Mouse (Mus musculus) intestine, embryonic 16.5 days (tissue): ENCODE results near the gene Rara. TPM values are rescaled to one million over a fixed set of nuclear protein-coding genes. Genes with fewer than 3 reads are reported as not detected.

Source experiments
- ATAC-seq: fragments of 200-750 bp; cut with Nextera tagmentation; 2 replicates; pipeline ENCODE4 v1.8.0; 2017; ENCODE audit warnings: moderate TSS enrichment, moderate library complexity
- H3K27ac ChIP-seq: fragments of 300-500 bp; sonication (generic); 2 replicates; pipeline ENCODE4 v1.5.1; 2014; ENCODE audit warnings: mild to moderate bottlenecking, low read length
- H3K27me3 ChIP-seq: fragments of 300-500 bp; sonication (generic); replicated peaks from 2 replicates; pipeline ENCODE4 v1.6.1; 2014; ENCODE audit warnings: low read length, control low read depth, mixed read lengths; ENCODE audit not compliant: control insufficient read depth, insufficient read depth
- H3K36me3 ChIP-seq: fragments of 300-500 bp; sonication (generic); 2 replicates; pipeline ENCODE4 v1.6.1; 2014; ENCODE audit warnings: low read length, control low read depth; ENCODE audit not compliant: control insufficient read depth, insufficient read depth
- H3K4me1 ChIP-seq: fragments of 300-500 bp; sonication (generic); 2 replicates; pipeline ENCODE4 v1.6.1; 2014; ENCODE audit warnings: low read length, control low read depth, mixed read lengths; ENCODE audit not compliant: control insufficient read depth, insufficient read depth
- H3K4me2 ChIP-seq: fragments of 300-500 bp; sonication (generic); 2 replicates; pipeline ENCODE4 v1.6.1; 2014; ENCODE audit warnings: low read depth, low read length, control low read depth
- H3K4me3 ChIP-seq: fragments of 300-500 bp; sonication (generic); 2 replicates; pipeline ENCODE4 v1.5.1; 2014; ENCODE audit warnings: mild to moderate bottlenecking, low read length
- H3K9ac ChIP-seq: fragments of 300-500 bp; sonication (generic); 2 replicates; pipeline ENCODE4 v1.6.1; 2014; ENCODE audit warnings: low read depth, low read length
- H3K9me3 ChIP-seq: fragments of 300-500 bp; sonication (generic); 2 replicates; pipeline ENCODE4 v1.6.1; 2016; ENCODE audit warnings: low read length, control low read depth; ENCODE audit not compliant: control insufficient read depth
- WGBS: fragments of 180-500 bp; shearing (Covaris S2); extraction: QIAGEN DNeasy Blood & Tissue Kit; methylation state at CpG from one replicate; pipeline ENCODE4 v1.1.7; 2014; 5-methylcytosine and 5-hydroxymethylcytosine counted together
- polyA plus RNA-seq: library from polyadenylated mRNA; unstranded; fragments of >200 nt; fragmentation: Nextera tagmentation; extraction: Ambion mirVana; gene quantifications from 2 replicates; pipeline ENCODE4 v1.2.1, GENCODE M21; 2015

Gene Rara
- polyA plus RNA-seq, 1 experiment from 2014 or later = 28.2 TPM

DNA sequence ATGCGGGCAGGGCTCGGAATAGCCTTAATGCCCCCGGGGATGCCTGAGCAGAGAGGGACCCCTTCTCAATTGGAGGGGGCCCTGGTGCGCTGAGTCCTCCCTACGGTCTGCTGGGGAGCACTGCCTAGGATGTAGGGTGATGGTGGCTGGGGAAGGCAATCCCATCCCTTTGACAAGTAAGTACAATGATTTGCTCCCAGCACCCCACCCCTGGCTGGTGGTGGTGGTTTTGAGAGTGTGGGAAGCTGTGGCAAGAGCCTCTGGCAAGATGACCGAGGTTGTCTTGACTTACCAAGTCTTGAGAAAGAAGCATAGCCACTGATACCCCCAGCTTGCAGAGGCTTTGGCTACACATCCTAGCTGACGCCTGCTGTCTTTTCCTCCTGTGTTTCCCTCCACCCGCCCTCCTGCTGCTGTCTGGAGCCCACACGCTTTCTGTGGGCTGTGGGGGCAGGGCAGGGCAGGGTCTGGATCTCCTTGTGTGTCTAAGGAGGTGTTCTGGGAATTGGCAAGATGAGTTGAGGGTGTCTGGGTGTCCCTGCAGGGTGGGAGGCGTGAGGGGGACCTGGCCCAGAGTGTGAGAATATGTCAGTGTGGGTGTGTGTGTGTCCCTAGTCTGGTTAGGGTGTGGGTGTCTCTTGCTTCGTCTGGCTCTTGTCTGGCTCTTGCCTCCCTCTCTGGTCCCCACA is 12.5 kb downstream of the Rara start:
- H3K36me3 ChIP-seq = no peaks in the 10 kb centered on the region
- H3K4me2 ChIP-seq = peak overlapping the region; percentile 90
- ATAC-seq = no peak

GRCm38 (mm10) chr11:98940776-98941175 is 13.2 kb downstream of the Rara start:
- Histone ChIP-seq H3K27ac (peak overlapping the region; percentile 95), H3K27me3 (no peaks in the 10 kb centered on the region), H3K9me3 (no peaks in the 10 kb centered on the region), H3K4me3 (peak overlapping the region; percentile 47), H3K4me1 (peaks cover 88% of the 10 kb centered on the region), H3K9ac (peak overlapping the region; percentile 69), H3K36me3 (no peaks in the 10 kb centered on the region), H3K4me2 (peak overlapping the region; percentile 90)
- WGBS = 34% methylated on average over 3 of the region's 3 CpGs
- no peak for ATAC-seq

More for the DNA sequence above, 12.5 kb downstream of the Rara start:
- Histone ChIP-seq H3K9me3 (no peaks in the 10 kb centered on the region), H3K4me3 (peak overlapping the region; percentile 89), H3K9ac (peak overlapping the region; percentile 69), H3K27me3 (no peaks in the 10 kb centered on the region), H3K27ac (peak overlapping the region; percentile 95), H3K4me1 (peaks cover 86% of the 10 kb centered on the region)
- WGBS = 48% methylated on average over 11 of the region's 11 CpGs

DNA sequence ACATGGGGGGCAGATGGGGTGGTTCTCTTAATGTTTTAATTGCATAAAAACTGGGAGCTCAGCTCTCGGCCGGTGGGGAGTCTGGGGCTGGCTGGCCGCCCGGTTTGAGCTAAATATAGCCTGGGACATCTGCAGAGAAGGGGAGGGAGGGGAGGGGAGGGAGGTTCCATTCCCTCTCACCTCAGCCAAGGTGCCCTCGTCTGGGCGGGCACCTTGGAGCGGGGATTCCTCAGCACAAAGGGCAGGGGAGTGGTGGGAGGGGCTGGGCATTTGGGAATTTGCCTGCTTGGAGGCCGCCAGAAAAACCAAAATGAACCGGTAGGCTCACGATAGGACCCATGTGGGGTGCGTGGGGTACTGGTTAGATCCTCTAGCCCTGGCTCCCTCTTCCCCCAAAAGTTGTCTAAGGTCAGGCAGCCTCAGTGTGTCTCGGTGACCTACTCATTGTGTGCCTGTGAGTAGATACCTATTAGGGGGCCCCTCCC is 13.8 kb downstream of the Rara start:
- Histone ChIP-seq H3K4me3 (peak overlapping the region; percentile 47), H3K27ac (peak overlapping the region; percentile 95), H3K4me1 (peaks cover 83% of the 10 kb centered on the region), H3K9ac (peak overlapping the region; percentile 69), H3K27me3 (no peaks in the 10 kb centered on the region), H3K36me3 (no peaks in the 10 kb centered on the region), H3K9me3 (no peaks in the 10 kb centered on the region), H3K4me2 (peak overlapping the region; percentile 90)
- WGBS = 3% methylated on average over 12 of the region's 12 CpGs
- ATAC-seq = peak; percentile 4; the same call in 1 of the 2 replicates

DNA sequence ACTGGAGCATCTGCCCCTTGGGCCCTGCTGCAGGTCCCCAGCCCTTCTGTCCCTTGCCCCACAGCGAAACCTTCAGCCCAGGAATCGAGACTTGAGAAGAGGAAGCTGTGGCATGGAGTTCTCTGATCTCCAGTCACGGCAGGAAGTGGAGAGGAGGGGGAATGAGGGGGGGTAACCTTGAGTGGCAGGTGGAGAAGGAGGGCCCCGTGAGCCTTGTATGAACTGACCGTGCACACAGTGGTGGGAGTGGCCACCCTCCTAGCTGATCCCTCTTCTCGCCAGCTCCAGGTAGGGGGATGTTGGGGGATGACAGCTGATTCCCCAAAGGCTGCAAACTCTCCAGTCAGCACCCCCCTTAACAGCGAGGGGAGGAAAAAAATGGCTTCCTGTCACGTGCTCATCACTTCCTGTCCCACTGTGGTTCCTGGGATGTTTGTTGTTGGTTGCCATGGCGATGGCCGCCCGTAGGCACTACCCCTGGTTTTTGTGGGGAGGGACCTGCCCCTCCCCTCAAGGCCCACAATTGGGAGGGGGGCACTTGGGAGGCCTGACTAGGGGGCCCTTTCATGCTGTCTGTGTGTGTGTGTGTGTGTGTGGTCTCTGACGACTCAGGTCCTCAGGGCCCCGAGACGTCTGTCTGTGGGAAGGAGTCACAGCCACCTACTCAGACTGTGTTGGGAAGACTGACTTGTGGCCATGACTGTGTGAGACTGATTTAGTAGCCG is 14.4 kb downstream of the Rara start:
- peak overlapping the region; percentile 47 for H3K4me3 ChIP-seq
- peak; percentile 12; the same call in 1 of the 2 replicates for ATAC-seq
- no peaks in the 10 kb centered on the region for H3K27me3 ChIP-seq
- WGBS = 6% methylated on average over 15 of the region's 15 CpGs
- H3K4me2 ChIP-seq = peak overlapping the region; percentile 90
- H3K27ac ChIP-seq = peak overlapping the region; percentile 95
- peaks cover 80% of the 10 kb centered on the region for H3K4me1 ChIP-seq
- no peaks in the 10 kb centered on the region for H3K9me3 ChIP-seq
- no peaks in the 10 kb centered on the region for H3K36me3 ChIP-seq
- peak overlapping the region; percentile 69 for H3K9ac ChIP-seq

DNA sequence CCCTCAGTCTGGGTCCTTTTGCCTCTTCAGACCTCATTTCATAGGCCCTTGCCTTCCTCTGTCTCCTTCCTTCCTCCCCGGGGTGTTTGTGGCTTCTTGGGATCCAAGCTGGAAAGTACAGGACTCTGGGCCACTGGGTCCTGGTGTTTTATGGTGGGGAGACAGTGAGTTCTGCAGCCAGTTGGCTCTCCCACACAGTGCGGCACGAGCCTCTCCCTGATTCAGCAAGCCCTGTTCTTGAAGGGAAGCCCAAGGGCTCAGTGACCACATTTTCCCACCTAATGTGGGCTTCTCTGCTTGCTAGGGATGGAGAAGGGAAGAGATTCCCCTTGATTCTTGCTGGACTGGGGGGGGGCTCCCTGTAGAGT is 14.9 kb downstream of the Rara start:
- Histone ChIP-seq H3K27me3 (no peaks in the 10 kb centered on the region), H3K4me2 (peak overlapping the region; percentile 90), H3K36me3 (no peaks in the 10 kb centered on the region), H3K4me1 (peaks cover 86% of the 10 kb centered on the region), H3K27ac (peak overlapping the region; percentile 95), H3K9ac (peak overlapping the region; percentile 69), H3K9me3 (no peaks in the 10 kb centered on the region), H3K4me3 (peak overlapping the region; percentile 47)
- ATAC-seq = no peak
- WGBS = 35% methylated on average over 3 of the region's 3 CpGs

DNA sequence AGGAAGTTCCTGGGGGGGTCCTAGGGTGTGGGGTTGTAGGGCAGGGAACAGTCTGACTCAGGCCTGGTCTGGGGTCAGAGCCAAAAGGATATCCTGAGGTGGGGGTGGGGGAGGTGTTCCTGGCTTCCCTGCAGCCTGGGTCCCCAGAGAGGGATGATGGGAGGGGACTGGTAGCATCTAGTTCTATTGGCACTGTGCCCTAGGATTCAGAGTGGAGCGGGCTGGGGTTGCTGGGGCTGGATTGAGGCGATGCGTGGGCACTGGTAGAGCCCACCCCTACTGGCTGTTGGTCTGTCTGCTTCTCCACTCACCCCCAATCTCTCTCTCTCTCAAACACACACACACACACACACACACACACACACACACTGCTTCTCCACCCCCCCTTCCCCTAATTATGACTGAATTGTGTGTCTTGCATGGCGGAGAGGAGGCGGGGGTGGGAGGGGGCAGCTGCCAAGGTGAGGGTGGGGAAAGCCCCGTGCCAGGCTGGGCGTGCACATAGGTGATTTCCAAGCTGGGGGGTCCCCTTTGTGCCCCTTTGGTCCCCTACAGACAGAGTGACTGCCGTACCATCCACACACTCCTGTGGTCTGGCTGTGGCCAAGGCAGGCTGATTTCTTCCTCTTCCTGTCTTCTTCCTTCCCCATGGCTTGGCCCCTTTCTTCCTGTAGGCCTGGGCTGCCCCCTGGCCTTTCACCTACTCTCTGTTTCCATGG is 15.5 kb downstream of the Rara start:
- no peak overlapping the region for H3K4me3 ChIP-seq
- peaks cover 89% of the 10 kb centered on the region for H3K4me1 ChIP-seq
- no peaks in the 10 kb centered on the region for H3K36me3 ChIP-seq
- no peak for ATAC-seq
- no peaks in the 10 kb centered on the region for H3K9me3 ChIP-seq
- no peaks in the 10 kb centered on the region for H3K27me3 ChIP-seq
- 58% methylated on average over 8 of the region's 8 CpGs for WGBS
- H3K27ac ChIP-seq = peak overlapping the region; percentile 95
- H3K4me2 ChIP-seq = peak overlapping the region; percentile 90
- H3K9ac ChIP-seq = peak overlapping the region; percentile 69

DNA sequence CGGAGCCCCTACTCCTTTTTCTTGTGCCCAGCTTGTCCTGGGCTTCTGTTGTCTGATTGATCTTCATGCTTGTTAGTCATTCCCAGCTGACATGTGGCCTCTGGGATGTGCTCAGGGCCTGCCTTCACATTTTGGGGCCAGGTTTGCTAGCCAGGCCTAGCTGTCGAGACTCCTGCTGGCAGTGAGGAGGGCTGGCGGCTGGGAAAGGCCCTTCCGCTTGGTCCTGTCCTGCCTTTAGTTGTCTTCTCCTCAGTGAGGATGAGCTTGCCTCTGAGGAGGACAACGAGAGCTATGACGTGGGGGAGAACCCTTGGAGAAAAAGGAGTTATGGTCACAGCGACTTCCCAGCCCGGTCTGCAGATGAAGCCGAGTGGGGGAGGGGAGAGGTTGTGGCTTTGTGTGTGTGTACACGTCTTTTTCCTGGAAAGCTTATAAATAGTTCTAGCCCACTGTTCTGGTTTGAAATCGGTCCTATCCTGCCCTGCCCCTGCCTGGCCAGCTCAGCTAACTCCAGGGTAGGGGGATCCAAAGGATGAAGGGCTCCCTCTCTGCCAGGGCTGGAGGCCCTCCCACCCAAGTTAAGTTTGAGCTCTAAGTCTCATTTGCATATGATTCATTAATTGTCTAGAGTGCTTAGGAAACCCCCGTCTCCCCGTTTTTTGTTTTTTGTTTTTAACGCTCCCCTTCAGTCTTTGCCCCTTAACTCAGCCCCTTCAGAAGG is 16.3 kb downstream of the Rara start:
- Histone ChIP-seq H3K27ac (peak overlapping the region; percentile 95), H3K9ac (peak overlapping the region; percentile 69), H3K27me3 (no peaks in the 10 kb centered on the region), H3K4me3 (no peak overlapping the region), H3K9me3 (no peaks in the 10 kb centered on the region), H3K4me1 (peaks cover 87% of the 10 kb centered on the region), H3K4me2 (no peak overlapping the region), H3K36me3 (no peaks in the 10 kb centered on the region)
- no peak for ATAC-seq
- 36% methylated on average over 14 of the region's 14 CpGs for WGBS

GRCm38 (mm10) chr11:98944897-98945604 is 17.4 kb downstream of the Rara start:
- H3K36me3 ChIP-seq = no peaks in the 10 kb centered on the region
- H3K27ac ChIP-seq = peak overlapping the region; percentile 95; the same call in 1 of the 2 replicates
- H3K27me3 ChIP-seq = no peaks in the 10 kb centered on the region
- H3K9me3 ChIP-seq = no peaks in the 10 kb centered on the region
- H3K4me2 ChIP-seq = 0 out of 2 replicates have a peak overlapping the region, but pooled peaks have one; percentile 17
- no peak for ATAC-seq
- H3K4me3 ChIP-seq = no peak overlapping the region
- peaks cover 81% of the 10 kb centered on the region for H3K4me1 ChIP-seq
- H3K9ac ChIP-seq = 0 out of 2 replicates have a peak overlapping the region, but pooled peaks have one; percentile 48
- 39% methylated on average over 11 of the region's 11 CpGs for WGBS
